Mouse (Mus musculus) gonadal fat pad, adult 2 months (tissue): Measurements from ENCODE around the gene Zfp628. TPM values are rescaled to one million over a fixed set of nuclear protein-coding genes. Genes with fewer than 3 reads are reported as not detected.

Experiments used
- DNase-seq: peaks from one replicate; pipeline ENCODE4 v3.0.0-alpha.2; 2012; ENCODE audit warnings: low read depth
- polyA plus RNA-seq: library from polyadenylated mRNA; depleted of rRNA; stranded (reverse); fragments of >200 nt; gene quantifications from 2 replicates; pipeline ENCODE4 v1.2.3, GENCODE M21; 2012

The Zfp628 gene
- polyA plus RNA-seq, 1 experiment: 6.9 TPM

GRCm38 (mm10) chr7:4918681-4919080 is 3.7 kb downstream of the Zfp628 start:
- DNase-seq: no peak

DNA sequence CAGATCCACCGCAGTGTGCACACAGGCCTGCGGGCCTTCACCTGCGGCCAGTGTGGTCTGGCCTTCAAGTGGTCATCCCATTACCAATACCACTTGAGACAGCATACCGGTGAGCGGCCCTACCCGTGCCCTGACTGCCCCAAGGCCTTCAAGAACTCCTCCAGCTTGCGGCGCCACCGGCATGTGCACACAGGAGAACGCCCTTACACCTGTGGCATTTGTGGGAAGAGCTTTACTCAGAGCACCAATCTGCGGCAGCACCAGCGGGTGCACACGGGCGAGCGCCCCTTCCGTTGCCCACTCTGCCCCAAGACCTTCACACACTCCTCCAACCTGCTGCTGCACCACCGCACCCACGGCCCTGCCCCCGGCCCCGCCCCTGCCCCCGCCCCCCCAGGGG is 4.1 kb downstream of the Zfp628 start:
- no peak for DNase-seq

DNA sequence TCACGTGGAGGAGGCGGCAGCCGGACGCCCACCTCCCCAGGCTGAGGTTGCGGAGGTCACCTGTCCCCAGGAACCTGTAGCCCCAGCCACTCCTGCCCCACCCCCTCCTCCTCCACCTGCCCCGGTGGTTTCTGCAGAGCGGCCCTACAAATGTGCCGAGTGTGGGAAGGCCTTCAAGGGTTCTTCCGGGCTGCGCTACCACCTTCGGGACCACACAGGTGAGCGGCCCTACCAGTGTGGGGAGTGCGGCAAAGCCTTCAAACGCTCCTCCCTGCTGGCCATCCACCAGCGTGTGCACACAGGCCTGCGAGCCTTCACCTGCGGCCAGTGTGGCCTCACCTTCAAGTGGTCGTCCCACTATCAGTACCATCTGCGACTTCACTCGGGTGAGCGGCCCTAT is 5.0 kb downstream of the Zfp628 start:
- DNase-seq: no peak

- no peak for DNase-seq
These were observed 5.5 kb downstream of the Zfp628 start for GRCm38 (mm10) chr7:4920496-4920895.

- no peak for DNase-seq
These were observed 6.2 kb downstream of the Zfp628 start for GRCm38 (mm10) chr7:4920976-4921823.

- DNase-seq: no peak
These were observed 6.9 kb downstream of the Zfp628 start, which contains the start of gene Nat14 for GRCm38 (mm10) chr7:4921824-4922482. Gene Nat14 (plus strand): TSS chr7:4922028.

DNA sequence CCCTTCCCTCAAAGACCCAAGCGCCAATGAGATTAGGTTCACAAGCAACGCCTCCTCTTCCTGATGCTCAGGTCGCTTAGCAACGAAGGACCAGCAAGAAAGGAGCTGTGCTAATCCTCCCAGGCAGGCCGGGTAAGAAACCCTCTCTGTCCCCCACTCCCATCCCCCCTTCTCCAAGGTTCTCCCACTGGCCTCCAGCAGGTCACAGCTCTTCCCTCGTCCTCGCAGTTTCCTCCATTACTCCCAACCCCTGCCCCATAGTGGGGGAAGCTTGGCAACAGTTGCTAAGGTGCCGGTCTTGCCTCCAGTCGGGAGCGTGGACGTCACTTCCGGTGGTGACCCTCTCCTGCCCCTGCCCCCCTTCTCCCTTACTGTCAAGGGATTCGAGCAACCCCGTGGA is 7.5 kb downstream of the Zfp628 start:
- no peak for DNase-seq

- DNase-seq: no peak
These were observed 8.0 kb downstream of the Zfp628 start for GRCm38 (mm10) chr7:4922931-4923565.

- DNase-seq: no peak
These were observed 8.8 kb downstream of the Zfp628 start for GRCm38 (mm10) chr7:4923586-4924364.

- DNase-seq: no peak
These were observed 9.5 kb downstream of the Zfp628 start for GRCm38 (mm10) chr7:4924483-4924882.

DNA sequence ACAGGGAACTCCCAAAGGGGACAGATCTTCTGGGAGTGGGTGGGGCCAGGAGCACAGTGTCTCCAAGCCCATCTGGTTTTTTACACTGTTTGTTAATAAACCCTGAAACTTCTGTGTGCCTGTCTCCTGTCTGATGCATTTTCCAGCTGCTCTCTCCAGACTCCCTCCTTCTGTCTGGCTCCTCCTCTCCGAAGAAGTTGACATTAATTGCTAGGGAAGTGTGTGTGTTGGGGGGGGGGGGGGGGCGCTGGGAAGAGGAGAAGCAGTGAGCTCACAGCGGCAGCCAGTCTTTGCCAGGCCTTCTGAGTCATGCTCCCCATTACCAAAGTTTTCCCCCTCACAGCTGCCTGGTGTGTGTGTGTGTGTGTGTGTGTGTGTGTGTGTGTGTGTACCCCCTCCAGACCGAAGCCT is 9.9 kb downstream of the Zfp628 start:
- no peak for DNase-seq

DNA sequence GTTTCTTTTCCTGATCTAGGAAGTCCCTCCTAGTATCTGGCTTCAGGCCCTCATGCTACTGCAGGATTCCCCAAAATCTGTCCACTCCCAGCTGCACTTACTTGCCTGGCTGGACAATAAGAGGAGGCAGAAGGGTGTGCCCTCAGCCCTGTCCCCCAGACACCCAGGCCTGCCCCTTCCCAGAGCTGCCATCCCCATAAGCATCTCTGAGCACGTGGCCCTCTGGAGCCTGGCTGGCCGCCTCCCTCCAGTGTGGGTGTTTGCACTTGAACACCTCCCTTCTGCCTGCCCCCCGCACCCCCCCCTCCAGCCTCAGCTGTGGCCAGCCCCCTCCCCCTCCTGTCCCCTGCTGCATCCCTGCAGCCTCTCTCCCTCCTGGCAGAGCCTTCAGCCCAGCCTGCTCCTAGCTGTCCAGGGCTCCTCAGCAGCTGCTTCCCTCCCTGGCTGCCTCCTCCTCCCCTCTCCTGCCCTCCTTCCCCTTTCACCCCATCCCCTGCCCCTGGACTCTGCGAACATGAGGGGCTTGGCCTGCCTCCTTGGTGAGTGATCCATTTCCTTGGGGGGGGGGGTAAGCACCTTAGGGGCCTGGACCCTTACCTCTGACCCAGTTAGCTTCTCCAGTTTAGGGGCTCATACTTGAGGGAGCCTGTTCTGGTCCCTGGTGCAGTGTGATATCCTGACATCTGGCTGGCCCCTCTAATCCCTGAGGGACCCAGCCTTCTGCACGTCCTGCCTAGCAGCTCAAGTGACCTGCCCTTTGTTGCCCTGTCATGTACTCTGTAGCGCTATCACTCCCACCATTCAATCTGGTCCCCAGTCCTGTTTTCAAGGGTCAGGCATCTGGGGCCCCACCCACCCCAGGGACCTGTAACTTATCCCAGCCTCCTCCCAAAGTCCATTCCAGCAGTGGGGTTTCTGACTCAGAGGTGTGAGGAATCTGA is 10.7 kb downstream of the Zfp628 start, which contains the start of gene Ssc5d:
Ssc5d (plus strand) TSS at position 345 of the 941 bp plus-strand sequence.
- DNase-seq: no peak

GRCm38 (mm10) chr7:4926849-4927248 is 11.8 kb downstream of the Zfp628 start:
- no peak for DNase-seq

GRCm38 (mm10) chr7:4927711-4928110 is 12.7 kb downstream of the Zfp628 start:
- no peak for DNase-seq

- DNase-seq: no peak
These were observed 13.3 kb downstream of the Zfp628 start for GRCm38 (mm10) chr7:4928323-4928722.

GRCm38 (mm10) chr7:4933103-4933502 is 18.1 kb downstream of the Zfp628 start:
- DNase-seq: no peak

GRCm38 (mm10) chr7:4934160-4934914 is 19.3 kb downstream of the Zfp628 start:
- no peak for DNase-seq

DNA sequence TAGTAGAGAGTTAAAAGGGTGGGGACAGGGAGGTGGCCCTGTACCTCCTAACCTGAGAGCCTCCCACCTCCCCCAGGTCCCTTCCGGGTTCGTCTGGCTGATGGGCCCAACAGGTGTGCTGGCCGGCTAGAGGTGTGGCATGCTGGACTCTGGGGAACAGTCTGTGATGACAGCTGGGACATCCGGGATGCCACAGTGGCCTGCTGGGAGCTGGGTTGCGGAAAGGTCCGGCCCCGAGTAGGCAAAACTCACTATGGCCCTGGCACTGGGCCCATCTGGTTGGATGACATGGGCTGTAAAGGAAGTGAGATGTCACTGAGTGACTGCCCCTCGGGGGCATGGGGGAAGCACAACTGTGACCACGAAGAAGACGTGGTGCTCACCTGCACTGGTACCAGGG is 21.8 kb downstream of the Zfp628 start:
- DNase-seq: no peak

DNA sequence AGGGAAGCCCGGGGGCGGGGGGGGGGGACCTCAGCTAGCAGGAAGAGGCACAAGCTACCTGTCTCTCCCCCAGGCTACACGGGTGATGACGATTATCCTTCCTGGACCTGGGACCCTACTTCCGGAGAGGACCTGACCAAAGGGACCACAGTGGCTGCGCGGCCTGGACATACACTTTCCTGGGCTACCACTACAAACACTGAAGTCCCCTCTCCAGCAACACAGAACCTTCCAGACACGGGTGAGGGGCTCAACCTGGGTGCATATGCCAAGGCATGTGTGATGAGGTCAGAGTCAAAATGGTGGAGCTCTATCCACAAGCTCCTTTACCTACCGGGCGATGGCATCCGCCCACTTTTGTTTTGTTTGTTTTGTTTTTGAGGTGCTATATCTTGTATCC is 22.4 kb downstream of the Zfp628 start:
- no peak for DNase-seq

- no peak for DNase-seq
These were observed 23.4 kb downstream of the Zfp628 start for GRCm38 (mm10) chr7:4938456-4938855.
